Mouse (Mus musculus) liver, postnatal 0 days (tissue): Measurements from ENCODE around the gene Hsd11b1.

Experiments
- CTCF ChIP-seq: sonication (generic); IDR thresholded peaks from 2 replicates; pipeline ENCODE4 v1.5.1; 2016; ENCODE audit warnings: antibody characterized with exemption, low read depth
- EP300 ChIP-seq: IDR thresholded peaks from 2 replicates; pipeline ENCODE4 v1.6.1; 2016; ENCODE audit warnings: antibody characterized with exemption, low read depth, mild to moderate bottlenecking

GRCm38 (mm10) chr1:193298141-193298765, 34.4 kb upstream of the Hsd11b1 start:
- TF ChIP-seq EP300: no peak
- no peak for TF ChIP-seq CTCF
